Comparison of ENCODE assay signal across 31 mouse cellular contexts in the genomic region with DNA sequence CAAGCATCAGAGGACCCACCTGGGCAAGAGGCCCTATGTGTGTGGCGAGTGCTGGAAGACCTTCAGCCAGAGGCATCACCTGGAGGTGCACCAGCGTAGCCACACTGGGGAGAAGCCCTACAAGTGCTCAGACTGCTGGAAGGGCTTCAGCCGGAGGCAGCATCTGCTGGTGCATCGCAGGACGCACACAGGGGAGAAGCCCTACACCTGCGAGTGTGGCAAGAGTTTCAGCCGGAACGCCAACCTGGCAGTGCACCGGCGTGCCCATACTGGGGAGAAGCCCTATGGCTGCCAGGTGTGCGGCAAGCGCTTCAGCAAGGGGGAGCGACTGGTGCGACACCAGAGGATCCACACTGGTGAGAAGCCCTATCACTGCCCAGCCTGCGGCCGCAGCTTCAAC. TPM values are rescaled to one million over a fixed set of nuclear protein-coding genes. Genes with fewer than 3 reads are reported as not detected.
DNase-seq lines count a peak whose midpoint lies in the region; ATAC-seq and TF ChIP-seq lines count a peak whose summit lies in the region.
"Had no signal": no experiment of that assay in that cellular context is flagged by ENCODE, and none has a peak within 500 bp of the region (broad histone marks: within the 10 kb centered on the region; RNA-seq: fewer than 3 reads in every experiment).

No protein-coding gene starts in this region.

- peak; percentile 90 for DNase-seq in heart, adult 11 months
- DNase-seq in heart, postnatal 14 days, result no peak
- DNase-seq in liver, embryonic 11.5 days (ENCODE audit: low spot score), result peak; percentile 24
- peak; percentile 26 for DNase-seq in limb, embryonic 10.5 days (ENCODE audit: low spot score)
- peak; percentile 12 for DNase-seq in stomach, postnatal 0 days (ENCODE audit: low spot score)
- DNase-seq: adrenal gland, postnatal 10 days; adrenal gland, postnatal 36 days; B cell, adult 2 months; cerebellum, adult 18-20 months; cerebellum, adult 9-10 months; cerebellum, postnatal 14 days; gastrocnemius, postnatal 10 days; gastrocnemius, postnatal 36 days had no signal

- TF ChIP-seq EP300 in stomach, postnatal 0 days (optimal IDR thresholded peaks at IDR 0.05), result no peak

- H3K9me3 ChIP-seq in liver, embryonic 11.5 days (ENCODE audit: control insufficient read depth, low read length), result no peaks in the 10 kb centered on the region
- no peaks in the 10 kb centered on the region for H3K9me3 ChIP-seq in liver, embryonic 12.5 days (replicated peaks)
- no peaks in the 10 kb centered on the region for H3K9me3 ChIP-seq in limb, embryonic 10.5 days (replicated peaks)
- no peaks in the 10 kb centered on the region for H3K9me3 ChIP-seq in stomach, postnatal 0 days (ENCODE audit: control insufficient read depth, low read length)
- H3K9me3 ChIP-seq: forebrain, embryonic 15.5 days; G1E; heart, embryonic 13.5 days; hindbrain, embryonic 12.5 days; hindbrain, embryonic 15.5 days had no signal

- H3K27ac ChIP-seq in liver, embryonic 11.5 days (ENCODE audit: low read depth, low read length), result no peak overlapping the region
- H3K27ac ChIP-seq in liver, embryonic 12.5 days, result no peak overlapping the region
- no peak overlapping the region for H3K27ac ChIP-seq in limb, embryonic 10.5 days
- no peak overlapping the region for H3K27ac ChIP-seq in stomach, postnatal 0 days (replicated peaks)
- H3K27ac ChIP-seq: forebrain, embryonic 12.5 days; forebrain, embryonic 15.5 days; heart, embryonic 13.5 days; hindbrain, embryonic 12.5 days; hindbrain, embryonic 15.5 days had no signal

- H3K36me3 ChIP-seq in liver, embryonic 11.5 days (ENCODE audit: control insufficient read depth, insufficient read depth, low read length), result peaks cover 43% of the 10 kb centered on the region
- peaks cover 84% of the 10 kb centered on the region for H3K36me3 ChIP-seq in liver, embryonic 12.5 days
- peaks cover 92% of the 10 kb centered on the region for H3K36me3 ChIP-seq in limb, embryonic 10.5 days
- H3K36me3 ChIP-seq in stomach, postnatal 0 days (ENCODE audit: control insufficient read depth, insufficient read depth, low read length), result peaks cover 27% of the 10 kb centered on the region

- TF ChIP-seq CTCF in stomach, postnatal 0 days (IDR thresholded peaks at IDR 0.05; ENCODE audit: low read depth), result no peak

- H3K4me2 ChIP-seq in liver, embryonic 11.5 days, result no peak overlapping the region
- no peak overlapping the region for H3K4me2 ChIP-seq in liver, embryonic 12.5 days
- no peak overlapping the region for H3K4me2 ChIP-seq in stomach, postnatal 0 days (replicated peaks; ENCODE audit: low read depth)
- H3K4me2 ChIP-seq: forebrain, embryonic 12.5 days; forebrain, embryonic 15.5 days; heart, embryonic 13.5 days; hindbrain, embryonic 12.5 days; hindbrain, embryonic 15.5 days had no signal

- intact Hi-C loops in heart, postnatal 14 days (cut with DNase I), result no loop called here

- no peaks in the 10 kb centered on the region for H3K4me1 ChIP-seq in liver, embryonic 11.5 days (replicated peaks; ENCODE audit: control insufficient read depth, insufficient read depth, low read length)
- 0 out of 2 replicates have a peak, but pooled peaks cover 3% of the 10 kb centered on the region for H3K4me1 ChIP-seq in liver, embryonic 12.5 days
- no peaks in the 10 kb centered on the region for H3K4me1 ChIP-seq in limb, embryonic 10.5 days
- H3K4me1 ChIP-seq in stomach, postnatal 0 days (replicated peaks; ENCODE audit: control insufficient read depth, insufficient read depth), result no peaks in the 10 kb centered on the region
- H3K4me1 ChIP-seq: forebrain, embryonic 12.5 days; forebrain, embryonic 15.5 days; heart, embryonic 13.5 days; hindbrain, embryonic 12.5 days; hindbrain, embryonic 15.5 days had no signal

- 95% methylated on average over 16 of the region's 16 CpGs for WGBS in liver, embryonic 11.5 days
- 93% methylated on average over 16 of the region's 16 CpGs for WGBS in liver, embryonic 12.5 days (ENCODE audit: insufficient replicate concordance)
- WGBS in limb, embryonic 10.5 days, result 95% methylated on average over 16 of the region's 16 CpGs
- 97% methylated on average over 16 of the region's 16 CpGs for WGBS in stomach, postnatal 0 days

- H3K27me3 ChIP-seq in liver, embryonic 11.5 days (replicated peaks; ENCODE audit: control insufficient read depth, insufficient read depth, low read length), result no peaks in the 10 kb centered on the region
- no peaks in the 10 kb centered on the region for H3K27me3 ChIP-seq in liver, embryonic 12.5 days (replicated peaks)
- H3K27me3 ChIP-seq in limb, embryonic 10.5 days (ENCODE audit: low read depth, poor library complexity, severe bottlenecking), result no peaks in the 10 kb centered on the region
- no peaks in the 10 kb centered on the region for H3K27me3 ChIP-seq in stomach, postnatal 0 days (ENCODE audit: control insufficient read depth, insufficient read depth, low read length)
- H3K27me3 ChIP-seq: CH12.LX; forebrain, embryonic 12.5 days; forebrain, embryonic 15.5 days; heart, embryonic 13.5 days; hindbrain, embryonic 12.5 days; hindbrain, embryonic 15.5 days; Patski had no signal

- no peak overlapping the region for H3K4me3 ChIP-seq in liver, embryonic 11.5 days (ENCODE audit: low read depth, low read length)
- H3K4me3 ChIP-seq in liver, embryonic 12.5 days, result no peak overlapping the region
- no peak overlapping the region for H3K4me3 ChIP-seq in limb, embryonic 10.5 days
- H3K4me3 ChIP-seq in stomach, postnatal 0 days (ENCODE audit: low read depth, low read length), result no peak overlapping the region
- H3K4me3 ChIP-seq: forebrain, embryonic 12.5 days; forebrain, embryonic 15.5 days; heart, embryonic 13.5 days; hindbrain, embryonic 12.5 days; hindbrain, embryonic 15.5 days had no signal

- ATAC-seq in liver, embryonic 11.5 days (replicated peaks; ENCODE audit: low FRiP score), result 0 out of 2 replicates have a peak, but pooled peaks have one; percentile 6
- no peak for ATAC-seq in liver, embryonic 12.5 days
- ATAC-seq in stomach, postnatal 0 days (ENCODE audit: low FRiP score, low TSS enrichment), result no peak
- no peak for ATAC-seq in frontal cortex, adult (ENCODE audit: low TSS enrichment)
- ATAC-seq: forebrain, embryonic 15.5 days; Patski had no signal

- no peak overlapping the region for H3K9ac ChIP-seq in liver, embryonic 11.5 days (ENCODE audit: low read depth, low read length)
- H3K9ac ChIP-seq in liver, embryonic 12.5 days, result no peak overlapping the region
- no peak overlapping the region for H3K9ac ChIP-seq in stomach, postnatal 0 days (ENCODE audit: low read length)
- H3K9ac ChIP-seq: forebrain, embryonic 12.5 days; forebrain, embryonic 15.5 days; heart, embryonic 13.5 days; hindbrain, embryonic 12.5 days; hindbrain, embryonic 15.5 days had no signal

RNA-seq across cellular contexts. Expression of a gene that starts 10.4 kb away (rescaled TPM):
- 10 to 100 TPM; 11.0 to 13.9 TPM for total RNA-seq in heart, postnatal 14 days (2021)
- polyA plus RNA-seq in liver, embryonic 11.5 days (2014; fragmentation: Nextera tagmentation; extraction: Ambion mirVana), result 0.48 TPM in 2 replicates
- 0.32 and 0.39 TPM in 2 replicates for polyA plus RNA-seq in liver, embryonic 12.5 days (2016; fragmentation: Nextera tagmentation; extraction: Ambion mirVana)
- polyA plus RNA-seq in limb, embryonic 10.5 days (2016; fragmentation: Nextera tagmentation; extraction: Ambion mirVana), result 0.43 and 0.67 TPM in 2 replicates
- polyA plus RNA-seq in stomach, postnatal 0 days (2015; fragmentation: Nextera tagmentation; extraction: Ambion mirVana), result 0.30 and 0.45 TPM in 2 replicates

RNA-seq across cellular contexts. Expression of a gene that starts 54.4 kb away (rescaled TPM):
- not detected for total RNA-seq in heart, postnatal 14 days (2021)
- not detected in 2 replicates for polyA plus RNA-seq in liver, embryonic 11.5 days (2014; fragmentation: Nextera tagmentation; extraction: Ambion mirVana)
- polyA plus RNA-seq in liver, embryonic 12.5 days (2016; fragmentation: Nextera tagmentation; extraction: Ambion mirVana), result not detected in 2 replicates
- polyA plus RNA-seq in limb, embryonic 10.5 days (2016; fragmentation: Nextera tagmentation; extraction: Ambion mirVana), result not detected in 2 replicates
- polyA plus RNA-seq in stomach, postnatal 0 days (2015; fragmentation: Nextera tagmentation; extraction: Ambion mirVana), result 0.06 TPM in 2 replicates
- total RNA-seq: adrenal gland, adult 18-20 months; adrenal gland, postnatal 36 days; CH12.LX; G1E; gastrocnemius, adult 18-20 months; gastrocnemius, postnatal 10 days; gastrocnemius, postnatal 36 days; granulocyte monocyte progenitor cell, adult 5-6 weeks; heart, postnatal 25 days; hematopoietic stem cell, adult 5-6 weeks had no signal
- polyA plus RNA-seq: embryonic facial prominence, embryonic 11.5 days; embryonic facial prominence, embryonic 14.5 days; forebrain, embryonic 12.5 days; forebrain, embryonic 15.5 days; G1E; heart, embryonic 13.5 days; heart, embryonic 16.5 days; hindbrain, embryonic 12.5 days; hindbrain, embryonic 15.5 days; Patski had no signal

RNA-seq across cellular contexts. Expression of a gene that starts 59.2 kb away (rescaled TPM):
- total RNA-seq in heart, postnatal 14 days (2021), result 10 to 100 TPM; 28.3 to 31.9 TPM
- polyA plus RNA-seq in liver, embryonic 11.5 days (2014; fragmentation: Nextera tagmentation; extraction: Ambion mirVana), result 33.2 and 36.4 TPM in 2 replicates
- polyA plus RNA-seq in liver, embryonic 12.5 days (2016; fragmentation: Nextera tagmentation; extraction: Ambion mirVana), result 24.7 and 25.3 TPM in 2 replicates
- polyA plus RNA-seq in limb, embryonic 10.5 days (2016; fragmentation: Nextera tagmentation; extraction: Ambion mirVana), result 26.0 and 31.2 TPM in 2 replicates
- 19.1 and 21.0 TPM in 2 replicates for polyA plus RNA-seq in stomach, postnatal 0 days (2015; fragmentation: Nextera tagmentation; extraction: Ambion mirVana)

Comparison
In these comparisons a context has a peak if more than half of its experiments do, and no peak if none do; other contexts are left out.
1. DNase-seq: peak in heart, adult 11 months (single experiment), liver, embryonic 11.5 days (single experiment), limb, embryonic 10.5 days (single experiment) and stomach, postnatal 0 days (single experiment); none in heart, postnatal 14 days (0 of 2).